Mouse (Mus musculus) kidney, adult 2 months (tissue): ENCODE results near the gene Zranb2. TPM values are rescaled to one million over a fixed set of nuclear protein-coding genes. Genes with fewer than 3 reads are reported as not detected.

Experiments used
- DNase-seq: peaks from one replicate; pipeline ENCODE4 v3.0.0; 2021
- H3K27ac ChIP-seq: fragments of 200-500 bp; 2 replicates; pipeline ENCODE4 v1.5.1; 2012; ENCODE audit warnings: low read depth, low read length, control low read depth, inconsistent platforms; ENCODE audit not compliant: insufficient read depth
- H3K27me3 ChIP-seq: fragments of 200-500 bp; replicated peaks from 2 replicates; pipeline ENCODE4 v1.6.1; 2012; ENCODE audit warnings: mild to moderate bottlenecking, moderate library complexity, low read length, inconsistent platforms; ENCODE audit not compliant: control insufficient read depth, insufficient read depth
- H3K36me3 ChIP-seq: fragments of 200-500 bp; 2 replicates; pipeline ENCODE4 v1.6.1; 2012; ENCODE audit warnings: mild to moderate bottlenecking, moderate library complexity, low read length, inconsistent platforms; ENCODE audit not compliant: control insufficient read depth, insufficient read depth
- H3K4me1 ChIP-seq: fragments of 200-500 bp; 2 replicates; pipeline ENCODE4 v1.6.1; 2011; ENCODE audit warnings: low read length; ENCODE audit not compliant: control insufficient read depth, insufficient read depth
- H3K4me3 ChIP-seq: fragments of 200-500 bp; 2 replicates; pipeline ENCODE4 v1.5.1; 2011; ENCODE audit warnings: mild to moderate bottlenecking, low read depth, low read length, control low read depth; ENCODE audit not compliant: insufficient read depth
- CTCF ChIP-seq: fragments of 200-500 bp; conservative IDR thresholded peaks from 2 replicates; pipeline ENCODE4 v1.5.1; 2011; ENCODE audit warnings: low read depth, mild to moderate bottlenecking, control low read depth, low read length, moderate library complexity, mixed read lengths; ENCODE audit not compliant: insufficient read depth, insufficient read length
- POLR2A ChIP-seq: fragments of 200-500 bp; IDR thresholded peaks from one replicate; pipeline ENCODE4 v1.6.1; 2011; ENCODE audit warnings: low read depth, low read length, control low read depth
- WGBS: fragments of 180-500 bp; shearing (Covaris S2); methylation state at CpG from one replicate; pipeline ENCODE4 v1.1.7; 2018; 5-methylcytosine and 5-hydroxymethylcytosine counted together
- polyA plus RNA-seq: library from polyadenylated mRNA; depleted of rRNA; stranded (reverse); fragments of >200 nt; gene quantifications from 2 replicates; pipeline ENCODE4 v1.2.3, GENCODE M21; 2012; rRNA removed

Zranb2 gene
- polyA plus RNA-seq, 1 experiment = 10.2 TPM

DNA sequence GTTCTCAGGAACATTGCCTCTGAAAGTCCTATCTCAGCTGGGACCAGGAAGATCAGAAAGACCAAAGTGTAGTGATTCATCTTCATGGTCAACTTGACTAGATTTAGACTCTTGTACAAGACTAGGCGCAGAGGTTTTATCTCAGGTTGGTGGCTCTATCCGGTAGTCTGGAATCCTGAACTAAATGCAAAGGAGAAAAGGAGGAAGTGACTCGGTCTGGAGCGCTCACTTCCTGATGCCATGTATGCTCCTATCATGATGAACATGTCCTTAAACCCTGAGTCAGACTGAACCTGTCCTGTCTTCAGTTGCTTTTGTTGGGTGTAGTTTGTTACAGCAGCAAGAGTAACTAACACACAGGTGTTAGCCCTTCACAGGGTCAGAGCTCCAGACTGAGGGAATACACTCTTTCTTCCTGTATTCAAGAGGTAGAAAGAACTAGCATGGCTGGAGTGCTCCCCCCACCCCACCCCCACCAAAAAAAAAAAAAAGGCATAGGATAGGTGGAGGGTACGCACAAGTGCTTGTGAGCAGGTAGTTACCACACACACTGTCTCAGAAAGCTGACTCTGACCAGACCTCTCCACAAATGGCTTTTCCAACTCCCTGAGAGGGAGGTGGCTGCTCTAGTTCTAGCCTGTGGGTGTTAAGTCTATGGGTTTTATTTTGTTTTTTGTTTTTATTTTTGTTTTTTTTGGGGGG lies 44.7 kb downstream of the Zranb2 start:
- no peak overlapping the region for H3K27ac ChIP-seq
- H3K36me3 ChIP-seq = no peaks in the 10 kb centered on the region
- peaks cover 6% of the 10 kb centered on the region; the same call in 1 of the 2 replicates for H3K4me1 ChIP-seq
- TF ChIP-seq POLR2A = no peak
- no peak for TF ChIP-seq CTCF
- no peak overlapping the region for H3K4me3 ChIP-seq
- no peaks in the 10 kb centered on the region for H3K27me3 ChIP-seq
- 86% methylated on average over 5 of the region's 5 CpGs for WGBS
- no peak for DNase-seq

DNA sequence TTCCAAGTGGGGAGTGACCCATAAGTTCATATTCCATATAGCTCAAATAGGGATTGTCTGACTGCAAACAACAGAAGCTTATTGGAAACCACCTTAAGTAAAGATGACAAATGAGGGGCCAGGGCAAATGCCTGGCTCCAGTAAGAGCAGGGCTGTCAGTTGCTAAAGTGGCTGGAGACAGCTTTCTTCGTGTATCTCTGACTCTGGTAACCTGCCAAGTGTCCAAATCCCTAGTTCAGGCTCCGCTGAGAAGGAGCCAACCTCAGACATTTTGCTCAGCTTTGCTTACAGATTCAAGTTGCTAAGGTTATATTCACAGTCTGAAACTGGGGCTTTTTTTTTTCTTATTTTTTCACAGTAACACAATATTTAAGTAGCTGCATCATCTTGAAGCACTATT lies 45.4 kb downstream of the Zranb2 start:
- DNase-seq = no peak
- WGBS = 42% methylated on average over 2 of the region's 2 CpGs
- H3K27ac ChIP-seq = no peak overlapping the region
- TF ChIP-seq POLR2A = no peak
- no peak for TF ChIP-seq CTCF
- H3K4me3 ChIP-seq = no peak overlapping the region
- H3K4me1 ChIP-seq = peaks cover 6% of the 10 kb centered on the region; the same call in 1 of the 2 replicates
- no peaks in the 10 kb centered on the region for H3K27me3 ChIP-seq
- H3K36me3 ChIP-seq = no peaks in the 10 kb centered on the region

GRCm38 (mm10) chr3:157580299-157580698 lies 46.3 kb downstream of the Zranb2 start:
- Histone ChIP-seq H3K27me3 (no peaks in the 10 kb centered on the region), H3K4me3 (no peak overlapping the region), H3K36me3 (no peaks in the 10 kb centered on the region), H3K4me1 (peaks cover 6% of the 10 kb centered on the region; the same call in 1 of the 2 replicates), H3K27ac (peak overlapping the region; percentile 24; the same call in 1 of the 2 replicates)
- DNase-seq = no peak
- WGBS = 73% methylated on average over 4 of the region's 4 CpGs
- TF ChIP-seq CTCF = no peak
- no peak for TF ChIP-seq POLR2A

DNA sequence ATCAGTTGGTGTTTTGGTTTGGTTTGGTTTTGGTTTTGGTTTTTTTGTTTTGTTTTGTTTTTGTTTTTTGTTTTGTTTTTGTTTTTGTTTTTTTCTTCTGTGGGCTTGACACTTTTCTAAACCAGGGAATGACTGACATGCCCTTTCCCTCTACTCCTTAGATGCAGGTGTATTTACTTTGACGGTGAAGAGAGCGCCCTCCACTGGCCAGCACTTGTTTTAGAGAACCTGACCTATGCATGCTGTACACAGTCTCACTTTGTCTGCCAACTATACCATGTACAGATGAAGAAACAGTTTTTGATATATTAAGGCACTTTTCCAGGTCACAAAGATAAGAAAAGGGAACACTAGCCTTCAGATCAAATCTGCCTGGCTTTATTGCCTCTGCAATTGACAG lies 47.8 kb downstream of the Zranb2 start:
- no peak overlapping the region for H3K4me3 ChIP-seq
- no peaks in the 10 kb centered on the region for H3K36me3 ChIP-seq
- no peak overlapping the region for H3K27ac ChIP-seq
- TF ChIP-seq CTCF = no peak
- TF ChIP-seq POLR2A = no peak
- H3K27me3 ChIP-seq = no peaks in the 10 kb centered on the region
- DNase-seq = no peak
- 34% methylated on average over 2 of the region's 2 CpGs for WGBS
- H3K4me1 ChIP-seq = peaks cover 6% of the 10 kb centered on the region; the same call in 1 of the 2 replicates

GRCm38 (mm10) chr3:157582626-157583405 lies 48.9 kb downstream of the Zranb2 start:
- WGBS = 53% methylated on average over 5 of the region's 5 CpGs
- TF ChIP-seq CTCF (no peak), POLR2A (no peak)
- Histone ChIP-seq H3K36me3 (no peaks in the 10 kb centered on the region), H3K4me1 (peaks cover 6% of the 10 kb centered on the region; the same call in 1 of the 2 replicates), H3K27me3 (no peaks in the 10 kb centered on the region), H3K4me3 (no peak overlapping the region), H3K27ac (no peak overlapping the region)
- DNase-seq = no peak

GRCm38 (mm10) chr3:157597837-157598379 lies 63.9 kb downstream of the Zranb2 start:
- no peak overlapping the region for H3K27ac ChIP-seq
- DNase-seq = peak; percentile 32
- H3K27me3 ChIP-seq = no peaks in the 10 kb centered on the region
- TF ChIP-seq CTCF (no peak), POLR2A (no peak)
- no peaks in the 10 kb centered on the region for H3K4me1 ChIP-seq
- H3K4me3 ChIP-seq = no peak overlapping the region
- no peaks in the 10 kb centered on the region for H3K36me3 ChIP-seq
- 65% methylated on average over 7 of the region's 7 CpGs for WGBS

Other genes starting within 250 kb of the Zranb2 start
- 29.5 and 44.2 TPM in 2 replicates for gene Ptger3, start 32.7 kb downstream of the Zranb2 start, polyA plus RNA-seq